Mouse (Mus musculus): ENCODE data around the gene Frs2.

DNA sequence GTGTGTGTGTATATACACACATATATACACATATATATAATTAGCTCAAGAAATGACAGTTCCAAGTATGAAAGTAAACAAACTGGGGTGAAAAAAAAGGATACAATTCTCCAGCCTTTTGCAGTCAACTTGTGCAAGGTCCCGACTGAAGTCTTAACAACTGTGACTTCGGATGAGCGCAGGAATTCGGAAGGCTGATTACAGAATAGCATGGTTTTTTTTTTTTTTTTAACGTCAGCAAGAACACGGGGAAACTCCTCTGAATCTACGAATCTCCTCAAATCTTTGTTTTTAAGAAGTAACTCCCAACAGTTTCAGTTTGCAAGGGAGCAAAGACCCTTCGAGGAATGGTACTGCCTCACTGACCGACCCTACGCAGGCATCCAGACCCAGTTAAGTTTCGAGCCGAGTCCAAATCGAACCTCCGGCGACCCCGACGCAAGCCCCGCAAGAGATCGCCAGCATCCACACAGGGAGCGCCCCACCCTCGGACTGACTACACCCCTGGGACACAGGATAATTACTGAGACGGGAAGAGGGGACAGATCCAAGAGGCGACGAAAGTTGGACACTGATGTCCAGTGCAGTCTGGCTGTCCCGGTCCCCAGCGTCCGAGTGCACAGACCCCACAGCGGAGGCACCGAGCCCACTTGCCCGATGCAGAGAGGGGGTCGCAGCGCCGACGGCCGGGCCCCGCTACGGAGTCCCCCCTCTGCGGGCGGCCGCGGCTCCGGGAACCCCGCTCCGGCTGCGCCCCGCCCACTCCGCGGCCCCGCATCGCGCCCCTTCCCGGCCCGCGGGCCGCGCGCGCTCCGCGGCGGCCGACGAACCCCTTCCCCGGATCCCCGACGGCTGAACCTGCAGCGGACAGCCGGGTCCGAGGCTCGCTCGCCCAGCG, 622 bp downstream of the Frs2 start:
- no peak for TF ChIP-seq POLR2A (IDR thresholded peaks at IDR 0.05; ENCODE audit: extremely low read depth, insufficient read depth, low read length)
- no peak for TF ChIP-seq CTCF (IDR thresholded peaks at IDR 0.05; ENCODE audit: low read depth, low read length)
